Mouse (Mus musculus) heart, postnatal 25 days (tissue): ENCODE measurements around the gene Med13l. TPM values are rescaled to one million over a fixed set of nuclear protein-coding genes. Genes with fewer than 3 reads are reported as not detected.

Experiments used
- DNase-seq: peaks from one replicate; pipeline ENCODE4 v3.0.0; 2022; ENCODE audit warnings: low spot score
- intact Hi-C: fragments of 180-260 bp; cut with DNase I; formaldehyde crosslinking; loops from one replicate; pipeline ENCODE4 v1.15.1; 2025
- total RNA-seq, 2 experiments: library from RNA; stranded (reverse); gene quantifications; 2 replicates each; pipeline ENCODE4 v1.2.3; 2021

The Med13l gene
- total RNA-seq, 2 experiments from 2014 or later = 29.9 to 30.8 TPM

DNA sequence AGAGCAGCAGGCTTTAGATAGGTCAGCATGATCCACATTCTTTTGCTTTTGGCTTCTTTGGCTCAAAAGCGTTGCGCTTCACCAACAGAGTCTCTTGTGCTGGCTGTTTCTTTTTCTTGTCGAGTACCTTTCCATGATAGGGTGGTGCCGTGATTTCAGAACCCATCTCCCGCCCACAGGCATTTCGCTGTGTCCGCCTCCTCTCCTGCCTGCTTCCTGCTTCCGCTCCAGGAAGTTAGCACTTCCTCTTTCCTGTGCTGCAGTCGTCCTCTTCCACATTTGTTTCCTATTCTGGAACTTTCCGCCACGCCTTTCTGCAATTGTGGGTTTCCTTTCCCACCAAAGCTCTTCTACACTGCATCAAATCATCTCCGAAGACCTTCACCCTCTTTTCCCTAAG lies 248.5 kb downstream of the Med13l start:
- no peak for DNase-seq
- intact Hi-C loops = no loop called here

DNA sequence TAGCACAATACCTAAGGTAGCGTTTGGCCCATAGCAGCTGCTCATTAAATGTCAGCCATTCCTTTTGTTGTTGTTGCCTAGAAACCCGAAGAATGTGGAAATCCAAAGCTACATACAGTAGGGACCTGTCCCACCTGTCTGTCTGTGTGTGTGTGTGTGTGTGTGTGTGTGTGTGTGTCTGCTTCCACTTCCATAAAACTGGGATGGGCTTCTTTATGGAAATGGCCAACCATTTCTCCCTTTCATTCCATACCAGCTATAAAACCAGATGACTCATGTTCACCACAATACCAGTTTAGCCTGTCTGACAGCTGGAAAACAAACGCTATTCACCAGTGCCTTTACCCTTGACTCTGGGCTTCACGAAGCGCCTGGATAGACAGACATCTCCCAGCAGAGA lies 249.1 kb downstream of the Med13l start:
- intact Hi-C loops = no loop called here
- DNase-seq = no peak

DNA sequence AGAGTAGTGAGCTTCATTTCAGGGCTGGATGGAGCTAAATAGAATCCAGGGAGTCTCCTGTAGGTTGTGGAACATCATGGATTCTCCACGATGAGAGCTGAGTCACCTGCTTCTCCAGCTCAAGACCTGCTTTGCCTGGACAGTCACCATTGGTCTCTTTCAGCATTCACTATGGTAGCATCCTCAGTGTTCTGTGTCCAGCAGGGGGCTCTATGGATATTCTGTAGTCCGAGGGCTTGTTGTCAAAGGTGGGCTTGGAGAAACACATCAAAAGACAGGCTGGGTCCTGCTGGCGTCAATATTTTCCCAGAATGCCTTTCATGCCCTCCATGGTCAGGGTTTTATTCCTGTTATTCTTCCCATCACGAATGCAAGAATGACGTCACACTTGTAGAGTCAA lies 251.2 kb downstream of the Med13l start:
- no peak for DNase-seq
- intact Hi-C loops = no loop called here

DNA sequence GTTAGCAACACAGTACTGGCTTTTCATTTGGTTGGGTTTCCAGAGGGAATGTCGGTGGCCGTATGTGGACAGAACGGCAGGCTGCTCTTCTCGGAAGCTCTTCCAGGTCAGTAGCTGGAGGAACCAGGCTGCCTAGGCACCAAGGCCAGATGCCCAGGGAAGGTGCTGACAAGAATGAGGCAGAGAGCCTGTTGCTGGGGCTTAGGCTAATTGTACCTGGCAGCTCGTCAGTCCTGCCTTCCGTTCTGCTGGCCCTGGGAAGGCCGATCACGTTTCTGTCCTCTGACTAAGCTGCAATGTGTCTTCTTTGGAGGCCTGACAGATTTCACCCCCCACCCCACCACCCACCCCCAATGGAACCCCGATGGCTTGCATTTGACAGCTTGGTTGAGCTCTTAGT lies 251.9 kb downstream of the Med13l start:
- intact Hi-C loops = no loop called here
- DNase-seq = no peak

DNA sequence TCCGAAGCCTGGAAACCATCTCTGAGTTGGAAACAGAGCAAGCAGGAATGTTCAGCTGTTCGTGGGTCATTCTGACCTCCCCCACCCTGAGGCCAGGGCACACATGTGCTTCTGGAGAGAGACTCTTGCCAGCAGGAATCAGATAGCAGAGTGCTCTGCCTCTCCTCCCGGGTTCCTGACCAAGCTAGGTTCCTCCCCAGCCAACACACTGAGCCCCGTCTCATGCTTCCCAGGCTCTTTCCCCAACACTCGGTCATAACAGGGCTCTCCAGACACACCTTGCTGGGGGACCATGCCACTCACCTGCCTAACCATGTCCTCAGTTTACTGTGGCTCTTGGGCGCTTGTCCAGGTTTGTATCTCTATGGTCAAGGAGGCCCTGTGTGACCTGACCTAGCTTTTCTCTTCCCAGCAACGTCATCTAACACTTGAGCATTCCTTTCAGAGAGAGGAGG lies 252.5 kb downstream of the Med13l start:
- intact Hi-C loops = no loop called here
- DNase-seq = peak; percentile 2

DNA sequence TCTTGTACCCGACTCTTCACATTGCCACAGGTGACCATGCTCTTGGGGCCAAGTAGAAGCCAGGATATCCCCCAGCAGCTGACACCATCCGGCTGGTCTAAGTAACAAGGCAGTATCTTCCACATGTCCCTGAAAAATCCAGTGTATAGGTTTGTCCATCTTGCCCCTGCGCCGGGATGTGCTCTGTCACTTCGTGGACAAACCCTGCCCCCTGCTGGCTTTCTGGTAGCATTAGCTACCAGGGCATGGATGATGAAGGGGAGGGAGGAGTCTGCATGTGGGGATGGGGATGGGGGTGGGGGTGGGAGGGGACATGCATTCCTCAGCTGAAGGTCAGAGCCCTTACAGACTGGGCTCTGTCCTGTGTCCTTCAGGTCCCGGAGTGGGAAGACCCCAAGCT lies 253.6 kb downstream of the Med13l start:
- DNase-seq = no peak
- intact Hi-C loops = loop anchor here (1.0 kb wide), 1 partner anchor 33 kb away; no protein-coding TSS in a partner anchor
